Mouse (Mus musculus) ES-CJ7 (cell line): ENCODE data around the gene Alg1.
"Not testable (repeated sequence)": the region's sequence is repeated elsewhere in the genome, so short reads cannot be mapped to it uniquely, and the experiment has no call there.

Experiments used
- DNase-seq: peaks from one replicate; pipeline ENCODE4 v3.0.0; 2011; ENCODE audit warnings: low read depth, low spot score

Alg1 gene

DNA sequence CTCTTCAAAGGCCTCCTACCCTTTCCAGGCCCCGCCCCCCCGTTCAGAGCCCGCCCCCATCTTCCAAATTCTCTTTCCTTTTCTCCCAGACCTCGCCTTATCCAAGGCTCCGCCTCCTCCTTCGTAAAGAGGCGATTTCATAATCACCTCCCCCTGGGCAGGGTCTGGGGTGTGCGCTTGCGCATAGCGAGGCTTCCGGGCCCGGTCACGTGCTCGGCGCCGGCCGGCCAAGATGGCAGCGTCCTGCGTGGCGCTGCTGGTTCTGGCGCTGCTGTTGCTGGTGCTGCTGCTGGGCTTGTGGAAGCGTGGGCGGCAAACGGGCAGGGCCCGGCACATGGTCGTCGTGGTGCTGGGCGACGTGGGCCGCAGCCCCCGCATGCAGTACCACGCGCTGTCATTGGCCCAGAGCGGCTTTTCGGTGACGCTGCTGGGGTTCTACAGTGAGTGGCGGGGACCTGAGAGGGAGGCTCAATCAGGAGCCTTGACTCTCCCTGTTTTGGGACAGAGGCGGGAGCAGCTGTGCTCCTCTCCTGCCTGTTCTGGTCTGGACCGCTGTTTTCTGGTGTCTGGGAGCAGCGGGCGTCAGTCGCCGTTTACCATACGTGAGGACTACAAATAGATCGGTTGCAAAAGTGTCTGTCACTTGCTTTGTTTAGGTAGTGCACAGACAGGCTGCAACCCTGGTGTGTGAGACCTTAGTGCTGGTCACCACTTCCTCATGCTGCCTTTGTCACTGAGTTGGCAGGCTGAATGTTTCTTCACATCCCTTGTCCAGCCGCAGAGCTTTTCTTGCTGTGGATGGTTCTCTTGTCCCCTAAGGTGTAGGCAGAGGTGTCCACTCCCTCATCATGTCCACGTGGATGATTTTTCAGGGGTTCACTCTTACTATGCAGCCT, at the start of gene Alg1:
Gene Alg1, plus strand, starts transcription at position 204 of the 896 bp plus-strand sequence.
- DNase-seq = peak; percentile 97

DNA sequence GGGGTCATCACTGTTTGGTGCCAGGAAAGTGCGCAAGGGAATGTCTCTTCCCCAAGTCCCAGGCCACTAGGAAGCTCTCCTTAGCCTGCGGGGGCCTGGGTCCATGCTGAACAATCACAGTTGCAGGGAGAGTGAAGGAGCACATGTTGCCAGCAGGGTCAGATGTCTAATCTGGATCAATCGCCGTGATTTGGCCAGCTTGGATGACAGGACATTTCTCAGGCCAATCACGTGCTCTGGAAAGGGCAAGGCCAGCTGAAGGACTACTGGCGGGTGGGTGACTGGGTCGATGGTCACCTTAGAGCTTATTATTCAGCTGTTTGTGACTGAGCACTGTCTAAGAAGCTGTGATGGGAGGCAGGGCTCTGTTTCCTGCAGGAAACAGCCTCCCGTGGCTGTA, 49.3 kb upstream of the Alg1 start:
- no peak for DNase-seq

DNA sequence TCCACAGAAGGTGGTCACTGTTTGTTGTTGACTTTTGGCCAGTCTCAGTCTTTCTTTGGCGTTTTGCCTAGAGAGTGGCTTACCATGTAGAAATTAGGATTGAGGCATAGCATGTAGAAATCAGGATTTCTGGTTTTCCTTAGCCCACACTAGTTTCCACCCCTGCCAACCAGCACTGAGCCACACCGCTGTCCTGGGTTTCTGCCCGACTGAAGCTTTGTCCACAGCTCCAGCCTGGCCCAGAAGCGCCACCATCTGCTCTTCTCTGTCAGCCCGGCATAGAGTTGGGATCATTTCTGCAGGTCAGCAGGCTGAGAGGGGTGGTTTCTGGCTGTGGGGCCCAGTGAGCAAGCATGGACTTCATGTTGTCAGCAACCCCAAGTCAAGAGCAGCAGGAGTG, 48.5 kb upstream of the Alg1 start:
- DNase-seq = no peak

DNA sequence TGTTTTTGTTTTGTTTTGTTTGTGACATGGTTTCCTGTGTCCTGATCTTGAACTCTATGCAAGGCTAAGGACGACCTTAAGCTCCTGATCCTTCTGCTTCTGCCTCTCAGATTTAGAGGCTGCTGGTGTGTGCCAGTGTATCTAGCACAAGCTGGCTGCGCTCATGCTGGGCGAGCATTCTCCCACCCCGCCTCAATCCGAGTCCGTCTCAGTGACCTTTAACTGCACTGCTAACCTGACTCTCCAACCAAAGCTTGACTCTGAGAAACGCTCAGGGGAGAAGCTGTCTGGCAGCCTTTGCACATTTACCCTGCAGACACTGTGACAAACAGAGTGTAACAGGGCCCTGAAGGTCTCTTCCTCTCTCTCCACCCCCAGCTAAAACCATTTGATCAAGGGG, 47.7 kb upstream of the Alg1 start:
- DNase-seq = no peak

DNA sequence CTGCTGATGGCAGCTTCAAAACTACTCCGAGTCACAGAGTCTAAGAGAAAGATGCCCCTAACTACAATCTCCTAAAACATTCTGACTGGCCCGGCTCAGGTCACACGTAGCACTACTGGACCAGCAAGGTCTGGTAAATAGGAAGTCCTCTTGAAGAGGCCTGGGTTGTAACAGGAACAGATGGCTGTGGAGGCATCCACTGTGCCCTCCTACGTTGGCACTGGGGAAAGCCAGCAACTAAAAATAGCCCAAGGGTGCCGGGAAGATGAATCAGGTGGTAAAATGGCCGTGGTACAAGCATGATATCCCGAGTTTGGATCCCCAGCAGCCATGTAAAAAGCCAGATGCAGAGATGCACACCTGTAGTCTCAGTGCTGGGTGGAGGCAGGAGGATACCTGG, 47.2 kb upstream of the Alg1 start:
- DNase-seq = no peak

DNA sequence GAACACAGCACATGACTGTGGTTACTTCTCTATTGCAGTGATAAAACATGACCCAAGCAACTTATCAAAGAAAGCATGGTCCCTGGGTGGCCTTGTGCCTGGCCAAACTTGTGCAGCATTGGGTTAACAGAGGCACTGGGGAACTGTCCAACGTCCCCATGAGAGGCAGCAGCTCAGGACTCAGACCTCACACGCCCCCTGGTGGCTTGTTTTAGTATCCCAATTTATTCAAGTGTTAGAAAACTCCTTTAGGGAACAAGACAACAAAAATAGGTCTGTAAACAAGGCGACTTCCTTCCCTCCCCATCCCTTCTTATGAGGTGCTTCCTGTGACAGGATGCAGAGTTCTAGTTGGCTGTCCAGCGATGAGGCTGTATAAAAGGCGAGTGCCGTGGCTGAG, 38.3 kb upstream of the Alg1 start:
- peak; percentile 77 for DNase-seq

DNA sequence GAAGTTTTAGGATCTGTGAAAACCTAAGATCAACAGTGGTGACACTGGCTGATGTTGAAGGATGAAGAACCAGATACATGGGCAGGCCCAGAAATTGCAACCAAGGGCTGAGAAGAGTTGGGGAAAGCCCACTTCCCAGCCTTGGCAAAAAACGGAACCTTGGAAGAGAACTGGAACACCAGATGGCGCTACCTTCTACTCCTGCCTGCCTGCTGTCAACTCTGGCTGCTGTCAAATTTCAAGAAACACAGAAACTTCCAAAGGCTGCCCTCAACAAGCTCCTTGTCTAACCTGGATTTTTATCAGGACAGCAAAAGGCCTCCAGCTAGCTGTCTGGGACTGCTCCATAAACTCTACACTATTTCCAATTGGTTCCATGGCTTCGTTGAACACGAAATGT, 30.7 kb upstream of the Alg1 start:
- peak; percentile 56 for DNase-seq

DNA sequence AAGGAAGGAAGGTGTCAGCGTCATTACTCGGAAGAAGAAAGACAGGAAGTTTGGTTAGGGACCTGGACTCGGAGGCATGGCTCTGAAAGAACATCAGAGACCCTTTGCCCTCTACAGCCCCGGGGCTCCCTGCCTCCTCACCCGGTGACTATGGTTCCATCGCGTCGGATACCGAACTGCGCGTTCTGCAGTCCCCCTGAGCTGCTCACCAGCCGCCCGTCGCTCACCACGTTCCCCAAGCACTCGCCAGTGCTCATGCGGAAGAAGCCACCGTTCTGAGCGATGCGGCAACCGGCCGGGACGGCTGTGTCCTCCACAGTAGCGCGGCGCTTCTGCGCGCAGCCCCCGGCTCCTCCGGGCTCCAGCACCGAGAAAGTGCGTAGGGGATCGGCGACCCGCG, 30.2 kb upstream of the Alg1 start:
- no peak for DNase-seq

DNA sequence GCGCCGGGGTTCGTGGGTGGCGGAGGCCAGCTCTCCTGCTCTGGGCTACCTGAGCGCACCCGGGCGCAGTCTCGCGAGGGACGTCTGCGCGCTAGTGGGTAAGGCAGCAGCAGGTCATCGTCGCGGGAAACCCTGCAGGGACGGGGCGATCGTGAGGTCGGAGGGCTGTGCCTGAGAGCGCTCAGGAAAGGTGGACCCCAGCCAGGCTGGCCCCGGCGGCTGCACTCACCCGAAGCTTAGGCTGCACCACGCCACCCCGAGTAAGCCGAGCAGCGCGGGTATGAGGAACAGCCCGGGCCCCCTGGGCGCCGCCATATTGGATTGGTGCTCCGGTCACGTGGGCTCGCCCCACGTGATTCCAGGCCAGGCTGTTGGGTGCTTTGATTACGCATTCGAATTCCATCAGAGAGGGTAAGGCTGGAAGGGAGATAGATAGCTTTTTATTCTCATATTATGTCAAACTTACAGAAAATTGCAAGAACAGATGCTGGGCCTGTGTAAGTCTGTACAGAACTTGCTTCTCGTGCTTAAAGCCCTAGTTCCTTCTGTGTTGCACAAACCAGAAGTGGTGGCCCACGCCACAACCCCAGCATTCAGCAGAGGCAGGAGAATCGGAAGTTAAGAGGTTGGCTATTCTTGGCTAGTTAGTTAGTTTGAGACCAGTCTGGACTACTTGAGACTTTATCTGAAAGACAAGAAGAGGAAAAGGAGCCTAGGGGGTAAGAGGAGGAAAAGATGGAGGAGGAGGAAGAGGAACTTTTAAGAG, 29.6 kb upstream of the Alg1 start, which contains the start of gene Nagpa:
Gene Nagpa, minus strand, starts transcription at position 345 of the 766 bp plus-strand sequence.
- peak; percentile 83 for DNase-seq

DNA sequence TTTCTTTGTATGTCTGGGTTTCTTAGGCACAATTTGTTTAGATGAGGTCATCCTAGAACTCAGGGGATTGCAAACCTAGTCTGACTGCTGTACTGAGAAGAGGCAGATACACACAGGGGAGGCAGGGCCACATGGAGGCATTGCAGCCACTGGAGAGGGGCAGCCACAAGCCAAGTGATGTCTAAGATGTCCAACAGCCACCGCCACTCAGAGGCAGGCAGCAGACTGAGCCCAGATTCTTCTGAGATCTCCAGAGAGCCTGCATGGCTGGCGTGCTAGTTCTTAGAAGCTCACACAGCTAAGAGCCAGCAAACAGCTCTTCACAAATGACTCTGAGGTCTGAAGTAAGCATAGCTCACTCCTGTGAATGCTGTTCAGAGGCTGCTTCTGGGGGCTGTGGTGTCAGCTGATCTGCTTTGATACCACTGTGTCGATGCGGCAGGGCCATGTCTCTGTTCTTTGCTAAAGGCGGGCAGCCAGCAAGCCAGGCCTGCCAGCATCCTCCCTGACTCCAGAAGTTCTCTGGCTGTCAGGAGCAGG, 27.9 kb upstream of the Alg1 start:
- DNase-seq = no peak

DNA sequence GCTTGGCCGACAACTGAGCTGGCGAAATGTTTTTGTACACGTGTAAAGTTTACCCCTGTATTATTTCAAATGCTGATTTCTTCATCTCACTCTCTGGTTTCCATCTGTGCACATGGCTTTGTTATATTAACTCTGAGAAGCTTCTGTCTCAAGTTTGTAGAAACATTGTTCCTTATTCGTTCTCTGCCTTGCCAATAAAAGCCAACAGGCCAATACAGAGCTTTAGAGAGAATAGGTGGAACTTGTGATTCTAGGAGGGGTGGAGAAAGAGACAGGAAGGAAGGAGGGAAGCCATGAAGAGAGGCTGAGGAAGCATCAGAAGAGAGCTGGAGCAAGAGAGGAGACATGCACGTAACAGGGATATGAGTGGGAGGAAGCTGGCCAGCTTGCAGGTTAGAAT, 27.4 kb upstream of the Alg1 start:
- no peak for DNase-seq

DNA sequence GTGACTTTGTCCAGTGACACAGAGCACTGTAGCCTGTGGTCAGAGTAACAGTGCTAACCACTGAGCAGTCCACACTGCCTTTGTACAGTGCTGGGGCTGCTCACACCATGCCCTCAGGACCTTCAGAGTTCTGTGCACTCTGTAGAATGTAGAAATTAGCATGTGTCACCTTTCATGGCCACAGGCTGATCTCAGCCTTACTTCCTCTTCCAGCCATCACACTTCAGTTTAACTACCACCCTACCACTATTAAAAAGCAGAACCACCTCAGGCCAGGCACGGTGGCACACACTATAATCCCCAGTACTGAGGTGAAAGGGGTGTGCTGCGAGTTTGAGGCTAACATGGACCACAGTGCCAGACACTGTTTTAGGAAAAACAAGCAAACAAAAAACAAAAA, 23.1 kb upstream of the Alg1 start:
- DNase-seq = no peak

DNA sequence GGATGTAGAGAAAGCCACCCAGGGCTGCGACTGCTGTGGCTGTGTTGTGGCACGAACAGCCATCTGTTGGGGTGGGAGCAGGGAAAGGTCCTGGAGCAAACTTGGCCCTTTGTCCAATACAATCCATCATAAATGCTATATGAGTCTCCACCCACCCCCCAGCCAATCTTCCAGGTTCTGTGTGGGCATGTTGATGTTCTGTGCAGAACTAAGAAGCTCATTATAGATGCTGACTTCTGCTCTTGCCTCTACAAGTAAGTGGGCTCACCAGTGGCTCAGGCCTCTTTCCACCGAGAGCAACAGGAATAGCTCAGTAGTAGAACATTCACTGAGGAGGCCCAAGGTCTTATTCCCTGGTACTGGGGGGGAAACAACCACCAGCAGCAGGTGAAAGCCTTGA, 21.3 kb upstream of the Alg1 start:
- DNase-seq = no peak

DNA sequence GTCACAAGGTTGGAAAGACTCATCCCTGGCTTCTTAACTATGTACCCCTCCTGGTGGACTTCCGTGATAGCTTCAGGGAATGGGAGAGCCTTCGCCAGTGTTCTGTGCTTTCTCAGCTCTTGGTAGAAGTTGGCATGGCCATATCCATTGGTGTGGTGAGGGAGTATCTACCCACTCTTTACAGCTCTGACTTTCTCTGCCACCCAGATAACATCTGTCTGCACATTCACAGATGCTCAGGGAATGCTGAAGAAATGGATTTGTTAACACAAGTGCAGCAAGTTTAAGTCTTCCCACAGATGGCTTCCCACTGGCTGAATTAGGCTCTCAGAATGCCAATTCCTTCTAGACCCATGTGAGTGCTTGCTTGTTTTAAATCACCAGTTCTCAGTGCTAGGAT, 19.3 kb upstream of the Alg1 start:
- no peak for DNase-seq

DNA sequence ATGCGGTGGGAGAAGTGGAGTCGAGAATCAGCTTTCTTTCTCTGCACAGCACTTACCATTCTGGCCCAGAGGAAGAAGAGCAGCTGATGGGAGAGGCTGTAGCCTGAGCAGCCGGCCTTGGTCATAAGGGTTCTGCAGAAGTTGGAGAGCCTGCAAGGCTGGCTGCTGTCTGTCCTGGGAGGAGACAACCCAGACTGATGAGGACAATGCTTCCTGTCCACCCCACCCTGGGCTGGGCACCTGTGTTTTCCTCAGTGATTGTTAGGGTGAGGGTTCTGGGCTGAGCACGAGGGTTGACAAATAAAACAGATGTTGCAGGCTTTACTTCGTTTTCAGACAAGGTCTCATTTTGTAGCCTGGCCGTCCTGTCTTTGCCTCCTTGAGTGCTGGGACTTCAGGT, 16.7 kb upstream of the Alg1 start:
- DNase-seq = no peak

DNA sequence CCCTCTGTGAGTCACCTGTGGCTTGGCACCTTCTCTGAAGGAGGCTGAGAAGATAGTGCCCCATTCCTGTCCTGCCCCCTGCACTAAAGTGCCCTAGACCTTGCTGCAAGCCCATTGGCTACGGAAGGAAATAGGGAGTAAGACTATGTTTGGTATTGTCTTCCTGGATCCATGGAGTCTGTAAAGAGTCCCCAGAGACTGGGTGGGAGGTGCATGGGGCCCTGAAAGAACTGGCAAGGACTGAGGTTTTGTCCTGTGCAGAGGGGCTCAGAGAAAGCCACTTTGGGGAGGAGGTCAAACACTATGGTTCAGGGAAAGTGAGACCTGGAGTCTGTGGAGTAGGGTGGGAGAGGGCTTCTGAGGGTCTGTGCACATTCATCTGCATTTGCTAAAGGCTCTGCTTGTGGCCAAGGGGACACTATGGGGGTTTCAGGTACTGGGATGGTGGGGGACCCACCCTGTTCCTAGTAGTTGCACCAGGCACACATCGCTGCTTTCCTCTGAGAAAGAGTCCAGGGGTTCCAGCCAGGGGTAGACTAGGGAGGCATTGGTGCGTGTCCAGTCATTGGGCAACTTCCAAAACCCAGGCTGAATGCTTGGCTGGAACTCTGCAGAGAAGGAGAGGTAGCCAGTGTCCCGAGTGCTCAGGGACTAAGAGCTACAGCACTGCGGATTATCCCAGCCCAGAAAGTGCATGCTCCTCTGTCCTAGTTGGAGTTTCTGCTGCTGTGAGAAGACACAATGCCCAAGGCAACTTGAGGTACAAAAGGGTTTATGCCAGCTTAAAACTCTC, 15.9 kb upstream of the Alg1 start:
- DNase-seq = no peak

DNA sequence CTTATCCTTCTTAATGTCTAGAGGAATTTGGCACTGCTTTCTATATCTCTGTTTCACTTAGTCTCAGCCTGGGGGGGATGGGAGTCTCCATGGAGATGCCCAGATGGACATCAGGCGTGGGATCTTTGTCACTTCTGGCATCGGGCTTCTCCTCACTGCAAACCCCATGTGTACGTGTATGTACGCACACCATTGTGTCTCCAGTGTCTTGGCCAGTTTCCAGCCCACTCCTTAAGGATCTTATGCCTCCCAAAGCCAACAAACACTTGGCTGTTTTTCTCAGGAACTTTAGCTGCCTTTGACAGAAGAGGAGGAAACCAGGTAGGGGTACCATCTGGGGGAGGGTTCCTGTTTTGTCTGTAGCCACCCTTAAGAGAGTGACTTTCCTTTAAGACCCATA, 12.0 kb upstream of the Alg1 start:
- DNase-seq = no peak

DNA sequence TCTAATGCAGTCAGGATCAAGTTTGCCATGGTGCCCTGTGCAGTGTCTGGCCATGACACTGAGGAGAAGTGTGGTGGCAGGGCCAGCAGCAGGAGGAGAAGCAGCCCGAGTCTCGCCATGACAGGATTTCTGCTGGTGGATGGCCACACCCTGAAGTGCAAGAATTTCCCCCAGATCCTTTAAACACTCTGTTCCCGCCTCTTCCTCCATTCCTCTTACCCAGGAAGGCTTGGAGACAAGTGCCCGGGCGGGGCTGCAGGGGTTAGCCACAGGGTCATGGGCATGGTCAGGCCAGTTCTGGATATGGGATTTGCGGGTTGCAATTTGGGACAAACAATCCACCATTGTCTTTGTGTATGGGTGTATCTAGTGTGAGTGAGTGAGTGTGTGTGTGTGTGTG, 11.3 kb upstream of the Alg1 start, which contains the start of gene AU021092:
Gene AU021092, minus strand, starts transcription at position 160 of the 400 bp plus-strand sequence.
- peak; percentile 15 for DNase-seq

DNA sequence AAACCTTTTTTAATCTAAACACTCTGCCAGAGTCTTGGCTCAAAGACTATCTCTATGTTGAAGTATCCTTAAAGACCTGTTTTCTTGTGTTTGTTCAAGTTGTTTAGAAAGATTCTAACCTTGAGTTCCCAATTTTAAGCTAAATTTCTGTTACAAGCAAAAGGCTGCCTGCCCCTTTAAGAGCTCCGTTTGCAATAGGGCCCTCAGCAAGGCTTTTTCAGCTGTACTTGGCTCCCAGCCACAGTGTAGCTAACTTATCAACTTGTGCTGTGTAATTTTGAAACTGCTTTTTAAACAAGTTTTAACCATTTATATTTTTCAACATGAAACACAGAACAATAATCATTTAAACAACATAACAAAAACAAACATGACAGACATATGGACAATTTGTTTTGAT, 6.9 kb upstream of the Alg1 start:
- DNase-seq = not testable (repeated sequence)

DNA sequence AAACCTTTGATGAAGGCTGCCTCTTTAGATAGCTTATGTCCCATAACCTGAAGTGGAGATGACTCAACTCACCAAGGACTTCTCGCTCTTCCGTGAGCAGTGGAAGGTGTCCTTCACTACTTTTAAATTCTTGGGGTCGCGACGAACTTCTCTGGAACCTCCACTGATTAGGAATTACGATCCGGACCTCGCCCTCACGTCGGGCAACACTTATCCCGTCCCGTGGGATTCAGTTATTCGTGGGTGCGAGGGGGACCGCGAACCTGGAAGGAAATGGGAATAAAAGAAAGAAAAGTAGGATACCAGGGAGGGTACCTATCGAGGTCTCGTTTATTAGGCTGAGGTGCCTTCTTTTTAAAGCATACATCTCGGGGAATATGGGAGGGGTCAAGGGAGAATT, 5.9 kb upstream of the Alg1 start:
- not testable (repeated sequence) for DNase-seq

DNA sequence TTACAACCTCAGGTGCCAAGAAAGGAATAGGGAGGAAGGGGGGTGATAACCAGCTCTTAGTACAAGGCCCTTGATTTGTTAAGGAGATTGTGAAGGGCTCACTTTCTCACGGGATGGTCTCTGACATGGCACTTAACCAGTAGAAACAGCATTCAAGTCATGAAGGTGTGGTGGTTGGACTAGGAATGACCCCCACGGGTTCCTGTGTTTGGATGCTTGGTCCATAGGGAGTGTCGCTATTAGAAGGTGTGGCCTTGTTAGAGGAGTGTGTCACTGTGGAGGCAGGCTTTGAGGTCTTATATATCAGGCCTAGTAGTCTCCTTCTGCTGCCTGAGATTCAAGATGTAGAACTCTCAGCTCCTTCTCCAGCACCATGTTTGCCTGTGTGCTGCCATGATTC, 5.3 kb upstream of the Alg1 start:
- DNase-seq = not testable (repeated sequence)

DNA sequence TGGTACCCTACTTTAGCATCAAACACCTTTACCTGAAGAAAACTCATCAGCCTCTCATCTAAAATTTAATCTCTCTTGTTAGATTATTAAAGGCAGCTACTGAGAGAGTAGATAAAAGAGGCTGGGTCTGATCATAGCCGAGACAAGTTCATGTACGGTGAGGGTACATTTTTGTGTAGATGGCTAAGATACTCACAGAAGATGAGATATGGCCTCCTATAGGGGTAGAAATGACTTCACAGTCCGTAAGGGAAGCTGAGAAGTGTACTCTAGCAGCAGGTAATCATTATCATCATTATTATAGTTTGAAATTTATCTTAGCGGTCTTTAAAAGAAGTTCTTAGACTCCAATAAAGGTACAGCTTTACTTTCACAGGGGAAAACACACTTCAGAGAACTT, 439 bp upstream of the Alg1 start:
- DNase-seq = no peak
